Mouse (Mus musculus) frontal cortex, postnatal 36 days (tissue): ENCODE results near the gene Nobox.

Experiments used
- DNase-seq, 2 experiments: peaks; one replicate each; pipeline ENCODE4 v3.0.0; 2022; ENCODE audit warnings: low spot score in 2 of 2

The Nobox gene

DNA sequence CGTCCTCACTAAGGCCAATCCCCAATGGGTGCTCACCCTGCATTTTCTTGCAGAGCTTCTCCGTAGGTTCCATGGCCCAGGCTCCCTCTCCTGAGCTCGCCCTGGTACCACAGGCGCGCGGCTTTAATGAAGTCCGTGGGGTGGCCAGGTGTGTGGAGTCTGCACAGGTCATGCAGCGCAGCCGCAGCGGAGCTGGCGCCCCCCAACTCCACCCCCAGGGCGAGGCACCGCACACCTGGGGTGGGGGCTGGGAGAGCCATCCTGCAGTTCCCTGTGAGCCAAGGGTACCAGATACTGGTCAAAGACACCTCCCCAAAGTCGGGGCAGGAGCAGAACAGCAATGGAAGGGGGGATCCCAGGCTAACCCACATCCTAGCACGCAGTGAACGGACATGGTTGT is at the start of gene Nobox:
Gene Nobox, minus strand, starts transcription at position 101 of the 400 bp plus-strand sequence.
- no peak for DNase-seq

DNA sequence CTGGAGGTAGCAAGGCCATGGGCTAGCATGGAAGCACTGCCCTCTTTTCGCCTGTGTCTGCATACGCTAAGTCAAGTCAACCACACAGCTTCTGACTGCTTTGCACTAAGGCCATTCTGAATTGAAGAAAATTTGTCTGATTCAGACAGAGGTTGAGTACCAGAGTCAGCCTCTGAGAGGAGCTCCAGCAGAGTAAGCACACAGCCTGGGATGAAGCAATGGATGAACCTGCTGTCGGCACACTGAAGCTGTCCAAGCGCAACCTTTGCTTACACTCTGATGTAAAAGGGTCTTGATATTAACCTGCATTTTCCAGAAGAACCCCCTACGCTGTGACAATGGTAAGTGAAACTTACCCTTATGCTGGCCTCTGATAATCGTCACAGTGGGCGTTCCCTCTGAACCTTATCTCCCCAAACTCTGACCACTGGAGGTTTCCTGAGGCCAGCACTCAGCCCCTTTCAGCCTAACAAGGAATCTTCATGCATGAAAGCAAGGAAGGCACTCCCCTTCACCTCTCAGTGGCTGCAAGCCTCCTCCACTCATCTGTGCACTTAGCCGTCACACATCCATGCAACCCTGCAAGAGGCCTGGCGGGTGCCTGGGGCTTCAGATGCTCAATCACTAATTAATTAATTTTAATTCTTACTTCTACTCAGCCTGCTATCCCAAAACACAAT is 45.3 kb upstream of the Nobox start:
- DNase-seq = no peak

DNA sequence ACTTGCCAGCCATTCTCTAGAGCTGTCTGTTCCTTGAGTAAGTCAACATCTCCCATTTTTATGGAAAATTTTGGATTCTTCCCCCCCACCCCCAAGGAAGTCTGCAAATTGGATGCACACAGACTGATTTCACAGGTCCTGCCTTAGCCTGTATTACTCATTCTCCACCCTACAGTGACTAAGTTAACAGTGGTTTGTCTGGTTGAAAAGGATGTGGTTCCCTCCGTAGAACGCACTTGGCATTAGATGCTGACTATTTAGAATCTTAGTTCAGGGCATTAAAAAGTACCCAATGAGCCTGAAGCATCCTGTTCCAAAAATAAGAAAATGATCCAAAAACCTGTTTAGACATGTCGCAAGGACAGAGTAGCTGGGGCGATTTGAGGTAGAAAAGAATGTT is 44.1 kb upstream of the Nobox start:
- no peak for DNase-seq

DNA sequence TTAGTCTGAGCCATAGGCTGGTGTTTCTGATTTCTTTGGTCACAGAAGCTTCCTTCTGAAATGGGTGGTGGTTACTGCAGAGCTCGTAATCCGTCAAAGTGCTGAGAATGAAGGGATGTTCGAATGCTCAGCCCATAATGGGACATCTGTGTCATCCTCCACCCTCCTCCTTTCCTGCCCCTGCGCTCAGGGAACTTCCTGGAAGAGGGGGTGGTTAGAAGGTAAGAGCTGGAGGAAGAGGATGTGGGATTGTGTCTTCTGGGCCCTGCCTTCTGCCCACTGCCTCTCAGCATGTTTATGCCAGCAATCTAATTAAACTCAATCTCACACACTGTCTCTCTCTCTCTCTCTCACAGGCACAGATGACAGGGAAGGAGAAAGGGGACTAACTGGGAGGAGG is 39.7 kb upstream of the Nobox start:
- DNase-seq = no peak

DNA sequence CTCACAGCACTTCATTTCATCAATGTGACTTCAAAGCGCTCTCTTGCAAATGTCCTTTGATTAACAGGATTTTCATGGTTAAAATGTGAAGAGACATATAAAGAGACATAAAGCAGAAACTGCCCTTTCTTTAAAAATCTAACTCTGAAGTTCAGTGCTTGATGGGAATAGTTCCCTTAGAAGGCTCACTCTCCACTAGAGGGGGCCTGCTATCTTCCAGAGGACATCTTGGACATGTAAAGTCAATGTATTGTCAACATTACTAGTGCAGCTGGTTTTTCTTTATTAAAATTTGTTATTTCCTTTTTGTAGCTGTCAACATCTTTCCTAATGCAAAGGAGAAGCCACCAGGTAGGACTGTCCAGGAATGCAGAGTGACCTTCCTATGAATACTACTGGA is 38.3 kb upstream of the Nobox start:
- no peak for DNase-seq

DNA sequence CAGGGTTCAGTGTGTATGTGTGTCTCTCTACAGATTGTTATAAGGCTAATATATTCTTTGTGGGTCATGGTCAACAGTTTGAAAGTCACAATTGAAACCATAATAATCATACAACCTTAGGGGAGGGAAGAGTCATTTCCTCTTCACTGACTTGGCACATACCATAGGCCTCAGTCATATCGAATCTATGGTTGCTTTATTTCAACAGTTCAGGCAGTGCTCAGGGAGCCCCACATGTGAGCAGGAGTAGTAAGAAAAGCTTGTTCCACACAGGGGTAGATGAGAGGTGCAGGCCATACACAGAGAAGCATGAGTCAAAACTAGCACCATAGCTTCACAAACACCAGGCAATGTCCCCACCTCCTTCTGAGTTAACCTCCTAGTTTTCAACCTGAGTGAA is 33.7 kb upstream of the Nobox start:
- no peak for DNase-seq

DNA sequence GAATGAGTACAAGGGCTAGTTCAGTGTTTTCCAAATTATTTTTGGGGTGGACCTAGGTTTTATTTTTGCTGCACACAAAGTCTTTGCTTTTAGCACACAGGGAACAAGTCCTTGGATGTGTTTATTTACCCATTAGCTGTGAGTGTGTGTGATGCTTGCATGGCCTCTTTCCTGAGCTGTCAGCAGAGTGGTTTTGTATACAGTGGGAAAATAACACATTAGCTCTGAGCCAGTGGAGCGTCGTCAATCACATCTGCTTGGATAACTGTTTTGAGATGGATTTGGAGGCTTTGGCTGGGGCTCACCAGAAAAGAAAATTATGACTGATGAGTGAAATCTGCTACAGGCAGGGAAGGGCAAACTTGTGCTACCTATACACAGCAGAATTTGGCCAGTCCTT is 33.0 kb upstream of the Nobox start:
- no peak for DNase-seq

DNA sequence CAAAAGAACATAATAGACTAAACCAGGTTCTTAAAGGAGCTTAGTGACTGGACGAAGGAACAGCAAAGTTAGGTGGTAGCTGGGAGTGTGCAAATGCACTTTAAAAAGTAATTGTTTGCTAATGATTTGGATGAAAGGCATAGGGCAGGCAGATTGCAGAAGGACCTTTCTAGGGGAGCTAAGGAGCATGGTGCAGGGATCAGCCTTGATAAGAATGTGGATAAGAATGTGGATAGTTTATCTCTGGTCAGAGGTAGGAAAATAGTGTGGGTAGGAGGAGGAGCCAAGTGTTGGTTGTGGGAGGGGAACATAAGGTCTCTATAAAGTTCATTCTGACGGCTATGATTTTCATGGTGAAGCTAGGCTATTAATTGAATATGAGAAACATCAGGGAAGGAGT is 29.4 kb upstream of the Nobox start:
- DNase-seq = no peak

DNA sequence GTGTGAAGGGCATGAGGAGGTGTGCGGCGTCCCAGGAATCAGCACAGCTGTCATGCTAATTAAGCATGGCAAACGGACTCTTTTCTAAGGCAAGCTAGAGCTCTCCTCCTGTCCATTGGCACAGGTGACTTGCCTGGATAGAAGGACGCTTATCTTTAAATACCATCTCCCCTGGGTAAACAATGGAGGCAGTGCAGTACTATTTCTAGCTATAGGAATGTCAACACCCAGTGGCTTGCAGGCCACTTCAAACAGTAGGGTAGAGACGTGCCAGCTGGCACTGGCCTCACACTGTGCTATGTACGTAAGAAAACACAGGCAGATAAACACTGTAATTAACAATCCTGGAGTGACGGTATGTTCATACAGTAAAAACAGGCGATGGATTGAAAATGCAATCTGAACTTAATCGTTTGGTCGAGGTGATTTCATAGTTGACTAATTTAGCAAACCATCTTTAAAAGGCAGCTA is 28.2 kb upstream of the Nobox start:
- DNase-seq = no peak

DNA sequence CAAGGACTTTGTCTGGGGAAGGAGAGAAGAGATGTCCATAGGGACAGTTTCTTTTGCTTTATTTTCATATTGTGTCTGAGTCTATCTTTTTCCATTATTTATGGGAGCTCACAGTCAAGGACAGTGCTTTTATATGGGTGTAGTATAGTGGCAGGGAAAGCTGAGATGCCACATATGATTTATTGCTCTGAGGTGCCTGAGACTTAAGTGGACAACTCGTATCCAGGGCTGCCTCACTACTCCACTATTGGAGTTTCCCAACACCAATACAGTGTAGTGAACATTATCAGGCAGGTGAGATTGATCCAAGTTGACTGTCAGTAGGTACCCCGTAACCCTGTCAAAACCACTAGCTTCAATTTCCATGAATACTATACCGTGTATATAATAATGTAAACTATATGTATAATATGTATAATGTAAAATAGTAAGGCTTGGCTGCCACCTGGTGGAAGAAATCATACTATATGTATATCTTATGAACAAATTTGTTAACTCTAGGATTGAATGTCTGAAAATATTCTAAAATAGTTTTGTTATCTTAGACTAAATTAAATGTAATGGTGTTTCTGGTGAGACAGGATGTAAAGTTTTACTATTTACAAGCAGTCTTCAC is 26.4 kb upstream of the Nobox start:
- peak in 1 of 2 experiments; percentile 19 for DNase-seq

DNA sequence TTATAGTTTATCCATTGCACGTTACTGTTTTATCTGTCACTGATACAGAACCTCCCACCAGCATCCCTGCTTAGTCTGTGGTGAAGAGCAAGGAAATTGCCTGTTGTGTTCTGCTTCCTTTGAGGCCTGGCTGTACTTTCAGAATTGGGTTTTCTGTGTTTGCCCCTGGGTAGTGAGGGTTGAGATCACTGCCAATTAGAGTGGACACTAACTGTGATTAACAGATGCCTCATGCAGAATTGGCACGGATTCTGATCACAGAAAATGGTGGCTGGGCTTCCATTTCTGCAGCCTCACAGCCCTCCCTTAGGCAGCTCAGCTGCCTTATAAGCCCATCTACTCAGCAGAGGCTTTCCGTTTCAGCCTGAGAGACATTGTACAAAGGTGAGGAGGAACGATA is 24.1 kb upstream of the Nobox start:
- DNase-seq = no peak

DNA sequence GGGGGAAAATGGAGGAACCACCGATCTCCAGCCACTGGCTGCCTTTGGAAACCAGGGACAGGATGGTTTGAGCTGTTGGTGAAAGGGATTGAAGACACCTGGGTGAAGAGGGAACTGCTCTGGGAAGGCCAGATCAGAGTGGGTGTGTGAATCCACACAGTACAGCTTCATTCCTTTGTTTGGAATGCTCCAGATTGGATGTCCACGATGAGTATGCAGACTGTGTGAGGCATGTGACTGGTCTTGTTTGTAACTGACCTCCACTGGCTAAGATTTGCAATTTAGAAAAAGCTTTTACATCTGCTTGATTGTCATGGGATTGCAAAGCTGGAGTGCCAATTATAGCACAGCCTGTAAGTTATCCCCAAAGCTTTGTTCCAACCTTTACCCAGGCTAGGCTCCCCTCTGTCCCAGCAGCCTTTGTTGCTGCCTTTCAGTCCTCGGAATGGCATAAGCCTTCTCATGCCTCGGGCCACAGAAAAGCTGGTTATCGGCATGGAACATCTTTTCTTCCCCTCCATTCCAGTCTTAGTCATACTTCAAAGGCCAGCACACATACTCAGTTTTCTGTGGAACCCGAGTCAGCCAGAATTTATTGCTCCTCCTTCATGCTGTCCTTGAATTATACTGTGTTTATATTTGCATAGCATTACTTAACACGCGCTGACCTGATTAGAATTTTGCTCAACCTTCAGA is 3.8 kb upstream of the Nobox start:
- no peak for DNase-seq

DNA sequence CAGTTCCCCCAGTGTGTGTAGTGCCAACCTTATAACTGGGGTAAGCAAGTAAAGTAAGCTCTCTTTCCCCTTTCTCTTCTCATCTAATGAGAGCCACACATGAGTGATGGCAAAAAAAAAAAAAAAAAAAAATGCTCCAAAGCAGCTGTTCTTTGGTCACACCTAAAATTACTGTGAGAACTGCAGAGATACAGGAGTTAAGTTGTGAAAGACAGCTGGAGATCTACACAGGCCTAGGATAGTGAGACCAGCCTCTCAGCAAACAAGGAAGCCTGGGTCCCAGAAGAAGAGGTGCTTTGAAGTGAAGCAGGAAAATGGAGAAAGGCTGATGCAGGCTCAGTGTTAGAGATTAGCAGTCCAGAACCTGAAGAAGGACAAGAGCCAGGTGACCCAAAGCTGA is 3.2 kb upstream of the Nobox start:
- no peak for DNase-seq

DNA sequence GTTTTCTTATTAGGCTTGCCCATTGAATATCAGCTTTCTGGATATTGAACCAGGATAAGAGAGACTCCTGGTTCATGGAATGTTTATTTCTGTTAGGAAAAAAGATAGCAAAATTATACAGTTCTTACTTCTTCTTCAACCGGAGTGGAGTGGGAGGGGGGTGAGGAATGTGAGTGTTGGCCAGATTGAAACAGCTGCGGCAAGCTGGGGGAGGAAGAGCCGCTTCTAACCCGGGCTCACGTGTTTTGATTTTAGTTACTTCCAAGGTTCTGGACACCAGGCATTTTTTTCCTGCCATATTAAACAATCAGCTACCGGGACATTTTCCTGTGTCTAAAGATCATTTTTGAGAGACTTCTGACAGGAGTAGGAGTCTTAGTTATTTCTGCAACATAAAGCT is 717 bp upstream of the Nobox start:
- DNase-seq = no peak

DNA sequence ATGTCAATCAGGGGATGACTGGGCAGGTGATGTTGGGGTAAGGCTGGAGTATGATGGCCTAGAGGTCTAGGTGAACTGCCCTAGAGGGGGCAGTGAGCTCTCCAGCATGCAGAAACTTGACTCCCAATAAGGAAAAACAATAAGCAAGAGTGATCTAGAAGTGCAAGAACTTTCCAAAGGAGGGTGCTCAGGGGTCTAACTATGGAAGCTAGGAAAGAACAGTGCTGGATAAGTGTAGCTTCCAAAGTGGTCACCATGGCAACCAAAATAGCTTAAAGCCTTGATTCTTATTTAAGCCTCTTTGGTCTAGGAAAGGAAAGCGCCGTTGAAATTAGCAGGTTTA is 11.9 kb downstream of the Nobox start:
- DNase-seq = peak in 1 of 2 experiments; percentile 41

DNA sequence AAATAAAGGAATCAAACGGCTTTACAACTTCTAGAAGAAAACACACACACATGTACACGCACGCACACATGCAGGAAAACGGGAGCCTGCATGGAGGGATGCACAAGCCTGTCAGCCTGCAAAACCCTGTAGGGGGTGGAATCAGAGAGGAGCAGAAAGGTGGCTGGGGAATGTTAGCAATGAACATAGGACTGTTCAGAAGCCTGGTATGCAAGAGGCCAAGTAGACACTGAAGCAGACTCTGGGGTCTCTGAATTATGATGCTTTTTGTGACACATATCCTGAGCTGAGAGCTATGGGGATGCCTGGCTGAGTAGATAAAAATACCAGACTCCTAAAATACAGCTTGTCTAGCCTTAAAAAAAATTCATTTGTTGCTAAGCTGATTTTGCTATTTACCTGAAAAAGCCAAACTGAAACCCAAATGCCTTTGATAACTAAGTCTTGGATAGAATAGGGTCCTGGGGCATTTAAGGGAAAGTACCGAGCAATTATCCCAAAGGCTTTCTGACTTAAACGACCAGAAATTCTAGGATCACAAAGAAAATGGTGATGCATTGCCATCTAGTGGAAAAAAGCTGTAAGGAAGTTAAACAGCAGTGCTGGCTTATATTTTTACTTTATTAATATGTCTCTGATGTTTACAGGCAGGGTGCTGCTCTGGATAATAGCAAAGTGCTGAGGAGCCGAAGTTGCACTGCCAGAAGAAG is 12.4 kb downstream of the Nobox start:
- DNase-seq = peak; percentile 24 to 63

DNA sequence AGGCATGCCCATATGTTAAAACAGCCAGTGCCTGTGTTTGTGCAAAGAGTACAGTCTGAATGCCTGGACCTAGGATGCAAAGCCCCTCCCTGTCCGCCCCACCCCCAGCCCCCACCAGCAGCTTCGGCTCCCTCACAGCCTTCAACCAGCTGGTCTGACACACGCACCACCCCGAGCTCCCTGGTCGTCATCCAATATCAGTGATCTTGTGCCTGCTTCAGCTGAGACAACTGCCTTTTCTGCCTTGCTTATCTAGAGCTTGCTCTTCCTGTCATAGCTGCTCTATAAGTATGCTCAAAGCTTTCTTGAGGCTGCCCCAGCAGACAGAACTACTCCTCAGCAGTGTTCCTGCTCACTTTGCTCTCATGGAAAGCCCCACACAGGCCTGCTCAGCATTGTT is 13.4 kb downstream of the Nobox start:
- DNase-seq = peak in 1 of 2 experiments; percentile 10

DNA sequence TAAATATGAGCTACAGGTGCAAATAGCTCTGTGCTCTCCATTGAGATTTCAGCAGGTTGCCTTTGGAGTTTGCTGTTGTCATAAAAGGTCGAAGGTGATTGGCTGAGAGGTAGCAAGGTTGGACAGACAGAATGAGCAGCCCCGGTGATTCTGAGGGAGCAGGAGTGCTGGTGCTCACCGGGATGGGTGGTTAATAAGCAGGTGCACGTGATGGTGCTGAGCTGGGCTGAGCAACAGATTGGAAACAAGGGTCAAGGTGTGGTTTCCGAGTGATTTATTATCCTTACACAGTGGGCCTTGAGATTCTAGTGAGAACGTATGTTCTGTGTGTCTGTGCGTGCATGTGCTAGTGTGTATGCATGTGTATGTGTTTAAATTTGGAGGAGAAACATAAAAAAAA is 16.2 kb downstream of the Nobox start:
- no peak for DNase-seq

DNA sequence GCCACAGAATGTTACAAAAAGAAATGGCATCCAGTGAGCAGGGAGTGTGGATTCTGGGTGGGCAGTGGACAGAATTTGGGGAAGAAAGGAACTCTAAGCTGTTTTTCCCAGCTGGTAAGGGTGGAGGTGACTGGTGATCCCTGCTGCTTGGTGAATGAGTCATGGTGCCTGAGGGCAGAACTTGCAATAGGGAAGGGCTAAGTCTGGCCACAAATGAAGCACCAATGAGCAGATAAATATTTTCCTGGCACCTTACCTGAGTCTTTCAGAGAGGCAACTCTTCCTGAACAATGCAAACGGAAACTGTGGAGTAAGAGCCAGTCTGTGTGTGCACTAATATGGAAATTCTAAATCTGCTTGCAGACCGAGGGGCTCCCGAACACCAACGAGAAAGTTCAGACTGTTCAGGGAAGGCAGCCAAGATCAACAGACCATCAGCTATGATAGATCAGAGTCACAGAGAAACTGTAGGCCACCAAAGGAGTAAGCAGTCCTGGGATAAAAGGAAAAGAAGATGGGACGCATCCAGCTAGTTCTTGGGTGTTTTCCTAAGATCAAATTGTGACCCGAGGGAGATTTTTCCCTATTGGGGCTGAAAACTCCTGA is 16.8 kb downstream of the Nobox start:
- no peak for DNase-seq

DNA sequence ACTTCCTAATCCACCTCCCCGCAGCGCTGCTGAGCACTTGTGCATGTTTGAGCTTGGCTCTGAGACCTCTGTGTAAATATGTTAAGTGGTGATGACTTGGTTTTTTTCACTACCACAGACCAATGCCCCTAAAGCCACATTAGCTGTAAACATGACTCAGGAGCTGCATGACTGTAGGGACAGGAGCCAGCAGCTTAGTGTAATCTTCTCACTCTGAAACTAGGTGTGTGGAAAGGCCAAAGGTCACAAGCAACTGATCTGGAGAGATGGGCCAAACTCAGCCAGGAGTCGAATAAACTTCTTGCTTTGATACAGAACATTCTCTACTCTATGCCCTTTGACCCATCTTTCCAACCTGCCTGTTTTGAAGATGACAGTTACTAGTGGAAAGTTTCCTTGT is 17.3 kb downstream of the Nobox start:
- DNase-seq = no peak

DNA sequence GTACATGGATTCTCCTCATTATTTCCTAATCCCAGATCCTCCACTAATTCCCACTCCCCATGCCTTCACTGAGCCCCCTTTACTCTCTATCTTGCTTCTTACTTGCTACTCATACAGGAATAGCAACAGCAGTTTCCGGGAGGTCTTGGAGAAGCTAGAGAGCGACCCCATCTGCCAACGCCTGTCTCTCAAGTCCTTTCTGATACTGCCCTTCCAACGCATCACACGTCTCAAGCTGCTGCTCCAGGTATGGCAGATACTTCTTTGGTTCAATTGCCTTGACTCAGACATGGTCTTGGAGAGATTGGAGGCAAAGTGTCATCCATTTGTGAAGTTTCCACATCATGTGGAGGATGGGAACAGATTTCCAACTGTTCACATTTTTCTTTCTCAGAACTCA is 28.9 kb downstream of the Nobox start:
- DNase-seq = no peak

DNA sequence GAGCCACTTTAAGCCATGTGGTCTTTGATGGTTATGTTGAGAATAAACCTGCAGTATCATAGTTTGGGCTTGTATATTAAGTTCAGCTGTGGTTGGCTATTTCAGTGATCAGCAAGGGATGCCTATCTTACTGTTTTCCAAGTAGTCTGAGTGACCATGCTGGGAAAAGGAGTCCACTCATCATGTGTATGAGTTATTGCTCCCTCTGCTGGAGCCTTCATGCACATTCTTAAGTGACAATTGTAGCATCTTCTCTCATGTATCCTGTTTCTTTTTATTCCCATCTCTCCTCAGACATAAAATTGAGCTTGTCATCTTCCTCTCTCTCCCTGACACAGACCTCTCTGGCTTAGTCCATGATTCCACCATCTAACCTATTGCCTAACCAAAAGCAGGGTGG is 31.1 kb downstream of the Nobox start:
- DNase-seq = peak in 1 of 2 experiments; percentile 26
